Mouse (Mus musculus) intestine, postnatal 0 days (tissue): ENCODE results near the gene Abhd12b. TPM values are rescaled to one million over a fixed set of nuclear protein-coding genes. Genes with fewer than 3 reads are reported as not detected.
A peak's percentile ranks its signal among the peaks of the same experiment; 100 is the strongest.

Source experiments
- ATAC-seq: fragments of 200-750 bp; cut with Nextera tagmentation; 2 replicates; pipeline ENCODE4 v1.8.0; 2017; ENCODE audit warnings: mild to moderate bottlenecking, moderate TSS enrichment, moderate library complexity
- H3K27ac ChIP-seq: fragments of 300-500 bp; sonication (generic); 2 replicates; pipeline ENCODE4 v1.5.1; 2014; ENCODE audit warnings: mild to moderate bottlenecking, low read depth, low read length, moderate library complexity
- H3K27me3 ChIP-seq: fragments of 300-500 bp; sonication (generic); replicated peaks from 2 replicates; pipeline ENCODE4 v1.6.1; 2014; ENCODE audit warnings: low read length, mixed read lengths; ENCODE audit not compliant: control insufficient read depth, insufficient read depth
- H3K36me3 ChIP-seq: fragments of 300-500 bp; sonication (generic); 2 replicates; pipeline ENCODE4 v1.6.1; 2014; ENCODE audit warnings: mild to moderate bottlenecking, moderate library complexity; ENCODE audit not compliant: control insufficient read depth, insufficient read depth
- H3K4me1 ChIP-seq: fragments of 300-500 bp; sonication (generic); replicated peaks from 2 replicates; pipeline ENCODE4 v1.6.1; 2014; ENCODE audit warnings: antibody characterized with exemption, low read length, mixed read lengths; ENCODE audit not compliant: control insufficient read depth, insufficient read depth
- H3K4me2 ChIP-seq: fragments of 300-500 bp; sonication (generic); replicated peaks from 2 replicates; pipeline ENCODE4 v1.6.1; 2014; ENCODE audit warnings: low read depth, mild to moderate bottlenecking, moderate library complexity
- H3K4me3 ChIP-seq: fragments of 300-500 bp; sonication (generic); 2 replicates; pipeline ENCODE4 v1.5.1; 2014; ENCODE audit warnings: low read depth, low read length
- H3K9ac ChIP-seq: fragments of 300-500 bp; sonication (generic); 2 replicates; pipeline ENCODE4 v1.6.1; 2014; ENCODE audit warnings: mild to moderate bottlenecking, low read depth, low read length
- H3K9me3 ChIP-seq: fragments of 300-500 bp; sonication (generic); 2 replicates; pipeline ENCODE4 v1.6.1; 2016; ENCODE audit warnings: mixed run types; ENCODE audit not compliant: control insufficient read depth
- CTCF ChIP-seq: sonication (generic); IDR thresholded peaks from 2 replicates; pipeline ENCODE4 v1.5.1; 2016; ENCODE audit warnings: low read depth, mild to moderate bottlenecking, control low read depth, antibody characterized with exemption, moderate library complexity
- WGBS: fragments of 180-500 bp; shearing (Covaris S2); extraction: QIAGEN DNeasy Blood & Tissue Kit; methylation state at CpG from one replicate; pipeline ENCODE4 v1.1.7; 2014; 5-methylcytosine and 5-hydroxymethylcytosine counted together
- polyA plus RNA-seq: library from polyadenylated mRNA; unstranded; fragments of >200 nt; fragmentation: Nextera tagmentation; extraction: Ambion mirVana; gene quantifications from 2 replicates; pipeline ENCODE4 v1.2.1, GENCODE M21; 2015

The Abhd12b gene
- polyA plus RNA-seq, 1 experiment from 2014 or later, result not detected

DNA sequence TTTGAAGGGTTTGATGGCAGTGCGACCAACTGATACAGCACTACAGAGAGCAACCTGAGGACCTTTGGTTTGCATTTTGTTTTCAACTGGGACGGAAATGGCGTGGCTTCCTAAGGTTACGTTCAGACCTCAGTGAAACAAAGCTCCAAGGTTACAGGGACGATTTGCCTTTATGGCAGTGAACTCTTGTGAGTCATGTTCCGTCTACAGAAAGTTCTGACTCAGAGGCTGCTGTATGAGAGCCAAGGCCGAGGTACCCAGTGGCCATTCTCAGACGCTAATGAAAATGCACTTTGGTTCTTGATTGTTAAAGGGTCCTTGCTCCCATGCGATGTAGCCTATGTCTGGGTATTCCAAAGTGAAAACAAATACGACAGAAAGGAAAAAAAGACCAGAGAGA lies 36.8 kb upstream of the Abhd12b start:
- no peak for ATAC-seq
- Histone ChIP-seq H3K4me1 (no peaks in the 10 kb centered on the region), H3K36me3 (no peaks in the 10 kb centered on the region), H3K9me3 (no peaks in the 10 kb centered on the region), H3K27me3 (no peaks in the 10 kb centered on the region), H3K27ac (no peak overlapping the region), H3K9ac (no peak overlapping the region), H3K4me3 (no peak overlapping the region), H3K4me2 (no peak overlapping the region)
- no peak for TF ChIP-seq CTCF
- 67% methylated on average over 10 of the region's 10 CpGs for WGBS

DNA sequence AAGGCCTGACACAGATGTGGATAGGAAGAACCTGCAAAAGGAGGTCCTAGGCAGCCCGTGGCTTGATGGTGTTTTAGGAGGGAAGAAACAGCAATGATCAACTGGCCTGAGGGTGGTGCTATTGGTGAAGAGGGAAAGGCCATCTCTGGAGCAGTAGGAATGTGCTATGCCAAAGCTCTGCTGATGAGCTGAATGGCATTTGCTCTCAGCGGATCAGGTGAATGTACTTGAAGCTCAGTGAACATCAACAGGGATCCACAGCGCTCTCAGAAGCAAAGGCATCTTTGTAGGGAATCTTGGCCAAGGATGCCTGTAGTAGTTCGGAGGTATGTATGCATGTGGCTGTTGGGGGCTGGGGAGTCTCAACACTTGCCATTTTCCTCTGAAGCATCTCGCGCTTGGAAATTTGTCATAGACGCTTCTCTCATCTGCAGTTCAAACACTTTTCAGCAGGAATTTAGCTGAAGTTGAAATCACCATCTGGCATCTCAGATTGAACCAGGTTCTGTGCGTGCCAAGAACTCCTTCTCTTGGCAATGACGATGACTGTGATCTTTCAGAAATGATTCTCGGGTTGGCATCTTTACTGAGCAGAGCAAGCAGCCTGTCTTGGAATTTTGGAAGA lies 35.1 kb upstream of the Abhd12b start:
- WGBS, result 92% methylated on average over 10 of the region's 10 CpGs
- peak; percentile 34; the same call in 1 of the 2 replicates for TF ChIP-seq CTCF
- Histone ChIP-seq H3K9me3 (no peaks in the 10 kb centered on the region), H3K9ac (no peak overlapping the region), H3K4me3 (no peak overlapping the region), H3K27ac (no peak overlapping the region), H3K36me3 (no peaks in the 10 kb centered on the region), H3K4me1 (no peaks in the 10 kb centered on the region), H3K27me3 (no peaks in the 10 kb centered on the region), H3K4me2 (no peak overlapping the region)
- no peak for ATAC-seq

DNA sequence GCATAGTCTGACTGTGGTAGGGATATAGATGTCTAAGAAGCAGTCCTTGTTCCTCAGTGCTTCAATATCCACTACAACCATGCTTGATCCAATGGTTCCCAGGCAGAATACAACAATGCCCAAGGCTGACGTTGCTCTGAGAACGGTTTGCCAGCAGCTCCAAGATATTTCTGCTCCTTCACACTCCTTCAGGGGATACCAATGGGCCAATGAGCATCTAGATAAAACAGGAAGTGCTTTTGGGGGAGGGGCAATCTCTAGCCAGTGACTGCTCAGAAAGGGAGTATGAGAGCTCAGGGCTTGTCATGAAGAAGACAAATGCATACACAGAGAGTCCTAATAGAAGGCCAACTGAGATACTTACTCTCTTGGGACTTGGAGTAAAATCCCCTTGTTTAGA lies 34.4 kb upstream of the Abhd12b start:
- Histone ChIP-seq H3K4me2 (no peak overlapping the region), H3K27ac (no peak overlapping the region), H3K9ac (no peak overlapping the region), H3K4me3 (no peak overlapping the region), H3K4me1 (no peaks in the 10 kb centered on the region), H3K27me3 (no peaks in the 10 kb centered on the region), H3K36me3 (no peaks in the 10 kb centered on the region), H3K9me3 (no peaks in the 10 kb centered on the region)
- no peak for ATAC-seq
- 58% methylated on average over 2 of the region's 2 CpGs for WGBS
- no peak for TF ChIP-seq CTCF

DNA sequence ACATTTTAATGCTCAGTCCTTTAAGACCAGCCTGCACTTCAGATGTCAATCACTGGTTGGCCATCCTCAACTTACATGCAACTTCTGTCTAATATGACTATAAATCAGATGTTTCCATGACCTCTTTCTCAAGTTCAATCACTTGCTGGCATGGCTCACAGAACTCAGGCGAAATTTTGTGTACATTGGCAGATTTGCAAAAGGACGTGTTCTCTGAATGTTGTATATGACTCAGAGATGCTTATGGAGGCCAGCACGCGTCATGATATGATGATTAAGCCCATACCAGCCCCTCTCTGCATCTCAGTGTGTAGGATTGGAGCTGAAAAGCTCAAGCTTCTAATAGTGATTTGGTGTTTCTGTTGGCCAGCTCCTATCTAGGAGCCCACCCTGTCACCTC lies 27.3 kb upstream of the Abhd12b start:
- WGBS, result 81% methylated on average over 4 of the region's 4 CpGs
- no peak overlapping the region for H3K27ac ChIP-seq
- no peak for TF ChIP-seq CTCF

DNA sequence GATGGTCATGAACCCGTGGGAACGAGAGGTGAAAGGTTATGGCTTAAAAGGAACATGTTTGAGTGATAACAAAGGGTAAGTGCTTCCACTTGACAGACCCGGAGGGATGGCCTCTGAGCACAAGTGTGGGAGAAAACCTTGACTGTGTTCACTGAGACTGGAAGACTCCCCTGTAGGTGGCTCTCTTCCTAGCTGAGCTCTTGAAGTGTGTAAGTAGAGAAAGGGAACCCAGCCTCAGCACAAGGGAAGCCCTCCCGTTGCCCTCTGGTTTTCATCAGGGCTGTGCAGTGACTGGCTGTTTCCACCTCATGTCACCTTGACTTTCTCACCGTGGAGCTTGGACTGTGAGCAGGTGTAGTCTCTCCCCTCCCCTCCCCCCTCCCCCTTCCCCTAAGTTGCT lies 24.8 kb upstream of the Abhd12b start:
- Histone ChIP-seq H3K4me3 (no peak overlapping the region), H3K4me1 (no peaks in the 10 kb centered on the region), H3K4me2 (no peak overlapping the region), H3K36me3 (no peaks in the 10 kb centered on the region), H3K9me3 (no peaks in the 10 kb centered on the region), H3K9ac (no peak overlapping the region), H3K27ac (no peak overlapping the region), H3K27me3 (no peaks in the 10 kb centered on the region)
- ATAC-seq, result no peak
- WGBS, result 49% methylated on average over 5 of the region's 5 CpGs
- TF ChIP-seq CTCF, result peak; percentile 45

More for the DNA sequence above, 27.3 kb upstream of the Abhd12b start:
- Histone ChIP-seq H3K9me3 (no peaks in the 10 kb centered on the region), H3K4me1 (no peaks in the 10 kb centered on the region), H3K9ac (no peak overlapping the region), H3K27me3 (no peaks in the 10 kb centered on the region), H3K36me3 (no peaks in the 10 kb centered on the region), H3K4me2 (no peak overlapping the region), H3K4me3 (no peak overlapping the region)
- no peak for ATAC-seq

DNA sequence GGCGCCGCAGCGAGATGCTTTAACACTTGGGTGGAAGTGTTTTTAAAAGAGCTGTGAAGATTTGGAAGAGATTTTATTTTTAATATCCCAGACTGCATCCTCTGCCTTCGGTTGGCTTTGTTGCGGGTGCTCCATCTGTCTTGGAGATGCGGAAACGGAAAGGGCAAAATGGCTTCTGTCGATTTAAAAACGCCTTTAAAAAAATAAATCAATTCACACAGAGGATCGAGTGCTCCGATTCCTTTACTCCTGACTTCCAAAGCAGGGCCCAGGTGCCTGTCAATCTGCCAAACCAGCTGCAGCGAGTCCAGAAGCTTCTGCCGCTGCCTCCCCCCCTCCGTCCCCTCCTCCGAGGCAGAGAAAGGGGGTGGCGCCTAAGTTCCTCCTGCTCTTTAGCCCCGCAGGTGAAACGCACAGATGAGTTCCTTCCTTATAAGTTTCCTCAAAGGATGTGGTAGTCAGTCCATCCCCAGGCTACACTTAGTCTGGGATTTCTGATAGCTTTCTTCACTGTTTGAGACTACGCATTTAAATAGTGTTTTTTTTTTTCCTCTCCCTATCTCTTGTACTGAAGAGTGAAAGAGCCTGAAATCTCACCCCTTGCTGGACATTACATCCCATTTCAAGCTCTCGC lies 22.8 kb upstream of the Abhd12b start:
- Histone ChIP-seq H3K9ac (no peak overlapping the region; the same call in 1 of the 2 replicates), H3K27ac (no peak overlapping the region), H3K4me3 (peak overlapping the region; percentile 16; the same call in 1 of the 2 replicates), H3K27me3 (no peaks in the 10 kb centered on the region), H3K36me3 (no peaks in the 10 kb centered on the region), H3K9me3 (no peaks in the 10 kb centered on the region), H3K4me1 (no peaks in the 10 kb centered on the region), H3K4me2 (peak overlapping the region; percentile 48)
- TF ChIP-seq CTCF, result no peak
- 49% methylated on average over 20 of the region's 20 CpGs for WGBS
- ATAC-seq, result no peak
